Mouse (Mus musculus) stomach, embryonic 14.5 days (tissue): ENCODE data around the gene Grk2. TPM values are rescaled to one million over a fixed set of nuclear protein-coding genes. Genes with fewer than 3 reads are reported as not detected.

ENCODE experiments used
- ATAC-seq: fragments of 200-750 bp; cut with Nextera tagmentation; 2 replicates; pipeline ENCODE4 v1.8.0; 2017; ENCODE audit warnings: low read depth, moderate TSS enrichment; ENCODE audit not compliant: insufficient number of reproducible peaks, insufficient read depth, low FRiP score
- H3K27ac ChIP-seq: fragments of 300-500 bp; sonication (generic); 2 replicates; pipeline ENCODE4 v1.5.1; 2014; ENCODE audit warnings: mild to moderate bottlenecking, low read length, moderate library complexity, mixed read lengths
- H3K27me3 ChIP-seq: fragments of 300-500 bp; sonication (generic); 2 replicates; pipeline ENCODE4 v1.6.1; 2014; ENCODE audit warnings: low read length, control low read depth, mixed read lengths; ENCODE audit not compliant: control insufficient read depth, insufficient read depth
- H3K36me3 ChIP-seq: fragments of 300-500 bp; sonication (generic); 2 replicates; pipeline ENCODE4 v1.6.1; 2014; ENCODE audit warnings: mild to moderate bottlenecking, control low read depth, low read length, moderate library complexity, mixed read lengths; ENCODE audit not compliant: control insufficient read depth, insufficient read depth
- H3K4me1 ChIP-seq: fragments of 300-500 bp; sonication (generic); 2 replicates; pipeline ENCODE4 v1.6.1; 2014; ENCODE audit warnings: low read length, control low read depth, mixed read lengths; ENCODE audit not compliant: control insufficient read depth, insufficient read depth
- H3K4me2 ChIP-seq: fragments of 300-500 bp; sonication (generic); replicated peaks from 2 replicates; pipeline ENCODE4 v1.6.1; 2014; ENCODE audit warnings: low read depth, low read length, control low read depth
- H3K4me3 ChIP-seq: fragments of 300-500 bp; sonication (generic); 2 replicates; pipeline ENCODE4 v1.5.1; 2014; ENCODE audit warnings: low read depth, low read length, control low read depth
- H3K9ac ChIP-seq: fragments of 300-500 bp; sonication (generic); replicated peaks from 2 replicates; pipeline ENCODE4 v1.6.1; 2014; ENCODE audit warnings: low read depth, mild to moderate bottlenecking, control low read depth, low read length, moderate library complexity, mixed read lengths
- H3K9me3 ChIP-seq: fragments of 300-500 bp; sonication (generic); 2 replicates; pipeline ENCODE4 v1.6.1; 2016; ENCODE audit warnings: low read depth, low read length, control low read depth; ENCODE audit not compliant: control insufficient read depth
- WGBS: fragments of 180-500 bp; shearing (Covaris S2); extraction: QIAGEN DNeasy Blood & Tissue Kit; methylation state at CpG from one replicate; pipeline ENCODE4 v1.1.7; 2014; 5-methylcytosine and 5-hydroxymethylcytosine counted together
- polyA plus RNA-seq: library from polyadenylated mRNA; unstranded; fragments of >200 nt; fragmentation: Nextera tagmentation; extraction: Ambion mirVana; gene quantifications from 2 replicates; pipeline ENCODE4 v1.2.1, GENCODE M21; 2014

Gene Grk2
- polyA plus RNA-seq, 1 experiment from 2014 or later: 18.7 TPM

DNA sequence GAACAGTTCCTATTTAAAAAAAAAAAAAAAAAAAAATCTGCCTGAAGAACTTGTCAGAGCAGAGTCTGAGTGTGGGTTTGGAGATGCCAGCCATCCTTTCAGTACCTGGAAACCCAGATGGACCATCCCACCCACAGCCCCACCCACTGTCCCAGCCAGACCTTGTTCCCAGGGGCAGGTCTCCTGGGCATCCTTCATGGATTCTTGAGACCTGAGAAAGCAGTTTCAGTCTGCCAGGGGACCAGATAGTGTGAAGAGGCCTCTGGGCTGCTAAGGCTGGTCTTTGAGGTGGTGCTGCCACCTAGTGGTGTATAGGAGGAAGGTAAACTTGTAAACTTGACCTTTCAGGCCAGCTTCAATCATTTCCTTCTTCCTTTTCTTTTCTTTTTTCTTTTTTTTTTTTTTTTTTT, 3.8 kb upstream of the Grk2 start:
- no peak for ATAC-seq
- H3K27me3 ChIP-seq: no peaks in the 10 kb centered on the region
- H3K4me1 ChIP-seq: peaks cover 6% of the 10 kb centered on the region
- peaks cover 5% of the 10 kb centered on the region; the same call in 1 of the 2 replicates for H3K36me3 ChIP-seq
- no peak overlapping the region for H3K27ac ChIP-seq
- no peak overlapping the region for H3K9ac ChIP-seq
- no peaks in the 10 kb centered on the region for H3K9me3 ChIP-seq
- no peak overlapping the region for H3K4me3 ChIP-seq
- H3K4me2 ChIP-seq: no peak overlapping the region

DNA sequence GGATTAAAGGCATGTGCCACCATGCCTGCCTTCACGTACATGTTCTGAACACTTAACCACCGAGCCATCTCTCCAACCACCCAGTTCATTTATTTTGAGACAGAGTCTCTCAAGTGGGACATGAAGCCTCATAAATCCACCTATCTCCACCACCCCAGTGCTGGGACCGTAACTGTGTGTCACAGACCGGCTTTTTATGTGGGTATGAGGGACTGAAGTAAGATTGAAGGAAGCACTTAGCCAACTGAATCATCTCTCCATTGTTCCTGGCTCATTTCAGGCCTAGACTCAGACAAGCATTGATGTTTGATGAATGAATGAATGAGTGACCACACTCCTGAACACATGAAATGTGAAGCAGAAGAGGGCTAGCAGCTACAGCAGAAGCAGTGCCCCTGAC, 3.3 kb upstream of the Grk2 start:
- no peak overlapping the region for H3K9ac ChIP-seq
- no peak for ATAC-seq
- H3K27ac ChIP-seq: no peak overlapping the region
- 93% methylated on average over 4 of the region's 4 CpGs for WGBS
- no peak overlapping the region for H3K4me2 ChIP-seq
- H3K9me3 ChIP-seq: no peaks in the 10 kb centered on the region
- H3K27me3 ChIP-seq: no peaks in the 10 kb centered on the region
- no peak overlapping the region for H3K4me3 ChIP-seq
- H3K4me1 ChIP-seq: peaks cover 11% of the 10 kb centered on the region
- H3K36me3 ChIP-seq: peaks cover 2% of the 10 kb centered on the region; the same call in 1 of the 2 replicates

GRCm38 (mm10) chr19:4305491-4306189, 382 bp downstream of the Grk2 start:
- Histone ChIP-seq H3K4me2 (peak overlapping the region; percentile 77), H3K9me3 (no peaks in the 10 kb centered on the region), H3K9ac (peak overlapping the region; percentile 94), H3K36me3 (no peaks in the 10 kb centered on the region), H3K4me1 (peaks cover 42% of the 10 kb centered on the region), H3K27ac (peak overlapping the region; percentile 81), H3K4me3 (peak overlapping the region; percentile 95), H3K27me3 (no peaks in the 10 kb centered on the region)
- peak; percentile 38 for ATAC-seq
- WGBS: under 1% methylated on average over 33 of the region's 68 CpGs

DNA sequence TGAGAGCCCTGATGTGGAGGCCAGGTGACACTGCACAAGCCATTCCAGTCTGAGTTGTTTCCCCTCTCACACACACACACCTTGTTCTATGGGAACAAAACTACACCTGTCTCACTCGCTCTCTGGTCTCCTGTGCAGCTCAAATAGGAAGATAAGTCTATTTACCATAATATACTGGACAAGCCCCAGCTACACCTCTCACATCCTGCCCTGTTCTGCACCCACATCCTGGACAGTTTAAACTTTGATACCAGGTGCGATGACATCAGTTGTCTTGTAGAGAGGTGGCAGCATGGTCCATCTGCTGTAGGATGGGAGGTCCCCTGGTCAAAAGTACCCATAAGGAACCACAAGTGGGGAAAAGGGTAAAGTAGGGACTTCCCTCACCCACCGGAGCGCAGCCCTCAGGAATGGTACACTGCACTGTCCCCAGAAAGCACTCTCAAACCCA, 1.1 kb downstream of the Grk2 start:
- Histone ChIP-seq H3K9me3 (no peaks in the 10 kb centered on the region), H3K36me3 (no peaks in the 10 kb centered on the region), H3K4me1 (peaks cover 49% of the 10 kb centered on the region), H3K27ac (peak overlapping the region; percentile 45; the same call in 1 of the 2 replicates), H3K27me3 (no peaks in the 10 kb centered on the region), H3K9ac (peak overlapping the region; percentile 94), H3K4me2 (peak overlapping the region; percentile 77), H3K4me3 (peak overlapping the region; percentile 95)
- ATAC-seq: no peak
- 40% methylated on average over 4 of the region's 4 CpGs for WGBS

DNA sequence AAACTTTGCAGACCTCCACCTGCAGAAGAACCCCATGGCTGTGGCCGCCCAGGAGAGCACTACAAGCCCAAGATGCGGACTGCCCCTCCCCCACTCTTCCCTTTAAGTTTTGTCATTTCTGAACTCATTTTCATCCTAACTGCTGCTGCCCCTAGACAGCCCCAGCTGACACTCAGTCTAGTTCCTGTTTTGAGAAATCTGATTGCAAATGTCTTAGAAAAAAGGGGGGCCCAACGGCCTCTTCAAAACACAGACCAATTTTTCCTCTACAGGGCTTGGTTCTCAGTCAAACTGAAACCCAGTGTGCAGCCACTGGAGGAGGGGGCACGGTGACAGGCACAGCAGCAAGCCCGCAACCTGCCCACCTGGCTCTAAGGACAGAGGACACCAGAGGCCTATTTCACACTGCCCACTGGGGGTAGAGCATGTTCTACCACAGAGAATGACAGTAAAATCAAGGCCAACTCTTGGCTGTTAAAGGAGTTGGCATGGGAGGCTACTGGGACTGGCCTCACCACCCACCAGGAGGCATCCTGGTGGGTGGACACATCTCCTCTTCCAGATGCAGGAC, 1.7 kb downstream of the Grk2 start:
- Histone ChIP-seq H3K27me3 (no peaks in the 10 kb centered on the region), H3K4me1 (peaks cover 55% of the 10 kb centered on the region), H3K27ac (peak overlapping the region; percentile 45; the same call in 1 of the 2 replicates), H3K4me3 (peak overlapping the region; percentile 95), H3K36me3 (no peaks in the 10 kb centered on the region), H3K9me3 (no peaks in the 10 kb centered on the region), H3K4me2 (peak overlapping the region; percentile 77), H3K9ac (no peak overlapping the region; the same call in 1 of the 2 replicates)
- no peak for ATAC-seq
- 65% methylated on average over 5 of the region's 5 CpGs for WGBS

DNA sequence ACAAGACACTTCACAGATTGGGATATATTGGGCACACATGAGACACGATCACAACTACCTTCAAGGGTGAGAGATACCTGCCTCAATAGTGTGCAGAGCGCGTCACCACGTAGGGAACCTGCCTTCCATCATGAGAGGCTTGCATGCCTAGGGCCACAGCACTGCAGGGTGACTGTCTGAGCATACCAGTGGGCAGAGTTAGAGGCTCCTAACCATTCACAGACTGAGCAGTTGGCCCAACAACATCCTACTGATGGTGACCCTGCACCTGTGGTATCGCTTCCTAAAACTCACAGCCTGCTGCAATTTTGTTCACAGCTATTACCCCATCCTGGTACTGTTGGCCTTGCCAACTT, 2.4 kb downstream of the Grk2 start:
- Histone ChIP-seq H3K27ac (no peak overlapping the region; the same call in 1 of the 2 replicates), H3K9me3 (no peaks in the 10 kb centered on the region), H3K4me3 (no peak overlapping the region), H3K4me2 (0 out of 2 replicates have a peak overlapping the region, but pooled peaks have one; percentile 6), H3K27me3 (no peaks in the 10 kb centered on the region), H3K9ac (no peak overlapping the region), H3K4me1 (peaks cover 58% of the 10 kb centered on the region), H3K36me3 (no peaks in the 10 kb centered on the region)
- no peak for ATAC-seq
- WGBS: 89% methylated on average over 5 of the region's 5 CpGs

GRCm38 (mm10) chr19:4302936-4303639, 2.9 kb downstream of the Grk2 start:
- H3K4me2 ChIP-seq: peak overlapping the region; percentile 43
- H3K9ac ChIP-seq: no peak overlapping the region; the same call in 1 of the 2 replicates
- no peaks in the 10 kb centered on the region for H3K36me3 ChIP-seq
- H3K27ac ChIP-seq: peak overlapping the region; percentile 84
- no peak overlapping the region for H3K4me3 ChIP-seq
- H3K4me1 ChIP-seq: peaks cover 58% of the 10 kb centered on the region
- WGBS: 62% methylated on average over 7 of the region's 7 CpGs
- no peaks in the 10 kb centered on the region for H3K9me3 ChIP-seq
- ATAC-seq: no peak
- H3K27me3 ChIP-seq: no peaks in the 10 kb centered on the region

DNA sequence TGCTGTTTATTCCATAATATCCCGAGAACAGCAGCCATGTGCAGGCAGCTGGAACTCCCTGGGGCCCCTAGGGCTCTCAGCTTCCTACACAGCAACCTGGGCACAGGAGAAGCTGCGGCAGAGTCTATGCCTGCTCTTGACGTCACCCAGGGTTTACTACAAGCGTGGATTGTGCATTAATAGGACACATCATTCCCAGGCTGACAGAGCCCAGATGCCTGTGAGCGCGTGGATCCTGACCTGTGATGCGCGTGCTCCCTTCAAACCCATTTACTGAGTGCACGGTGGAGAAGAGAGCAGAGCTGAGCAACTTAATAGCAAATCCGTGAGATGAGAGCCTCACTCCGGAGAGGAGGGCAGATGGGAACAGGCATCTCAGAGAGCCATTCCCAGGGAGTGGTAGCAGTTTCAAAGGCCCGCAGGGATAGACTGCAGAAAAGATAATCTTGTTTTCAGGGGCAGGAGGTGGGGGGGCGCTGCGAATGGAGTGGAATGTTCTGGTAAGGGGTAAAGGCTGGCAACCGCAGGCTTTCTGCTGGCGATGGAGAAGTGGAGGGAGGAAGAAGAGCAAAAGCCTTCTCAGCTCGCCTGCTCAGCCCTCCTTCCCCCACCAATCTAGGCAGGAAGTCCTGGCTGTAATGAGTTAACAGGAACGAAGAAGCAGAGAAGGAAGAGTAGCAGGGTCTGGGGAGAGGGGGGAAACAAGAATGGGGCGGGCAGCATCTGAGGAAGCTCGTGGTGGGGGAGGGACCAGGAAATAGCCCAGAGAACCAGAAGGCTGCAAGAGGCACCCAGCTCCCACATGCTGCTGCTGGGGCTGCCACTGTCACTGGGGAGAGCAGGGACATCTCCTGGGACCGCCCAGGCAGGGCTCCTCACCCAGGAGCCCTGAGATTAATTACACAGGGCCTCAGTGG, 4.0 kb downstream of the Grk2 start:
- Histone ChIP-seq H3K4me1 (peaks cover 66% of the 10 kb centered on the region), H3K4me3 (no peak overlapping the region), H3K36me3 (no peaks in the 10 kb centered on the region), H3K4me2 (peak overlapping the region; percentile 43), H3K9me3 (no peaks in the 10 kb centered on the region), H3K27ac (peak overlapping the region; percentile 84), H3K27me3 (no peaks in the 10 kb centered on the region), H3K9ac (no peak overlapping the region; the same call in 1 of the 2 replicates)
- 21% methylated on average over 21 of the region's 21 CpGs for WGBS
- peak; percentile 19; the same call in 1 of the 2 replicates for ATAC-seq
